Mouse (Mus musculus) ES-E14 (cell line): ENCODE results near the gene Cd5.

Source experiments
- HCFC1 ChIP-seq: IDR thresholded peaks from 2 replicates; pipeline ENCODE4 v1.6.1; 2012; ENCODE audit warnings: low read length, inconsistent platforms, borderline replicate concordance; ENCODE audit not compliant: insufficient read depth
- MAFK ChIP-seq: IDR thresholded peaks from 2 replicates; pipeline ENCODE4 v1.6.1; 2014; ENCODE audit warnings: mild to moderate bottlenecking, low read depth, low read length, inconsistent platforms; ENCODE audit not compliant: insufficient read depth
- ZC3H11A ChIP-seq: IDR thresholded peaks from 2 replicates; pipeline ENCODE4 v1.6.1; 2012; ENCODE audit warnings: low read depth, mild to moderate bottlenecking, inconsistent platforms, low read length, borderline replicate concordance
- ZNF384 ChIP-seq: IDR thresholded peaks from 2 replicates; pipeline ENCODE4 v1.6.1; 2012; ENCODE audit warnings: low read depth, low read length, inconsistent platforms

DNA sequence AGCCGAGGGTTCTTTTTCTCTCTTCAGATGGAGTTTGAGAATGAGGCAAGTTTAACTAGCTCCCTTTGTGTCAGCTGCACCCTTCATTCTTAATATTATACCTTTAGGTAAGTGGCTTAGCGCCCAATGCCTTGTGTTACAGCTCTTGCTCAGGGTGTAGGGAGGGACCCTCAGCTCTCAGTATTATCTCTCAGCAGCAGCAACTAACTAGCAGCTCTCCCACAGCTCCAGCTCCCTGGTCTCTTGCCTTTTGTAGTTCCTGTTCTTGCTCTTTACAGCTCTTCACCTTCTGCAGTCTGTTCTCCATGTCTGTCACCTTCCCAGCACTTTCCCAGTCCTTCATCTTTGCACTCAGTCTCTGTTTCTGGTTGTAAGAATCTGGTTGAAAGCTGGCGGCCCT lies 47.1 kb downstream of the Cd5 start:
- no peak for TF ChIP-seq ZNF384
- TF ChIP-seq ZC3H11A: no peak
- no peak for TF ChIP-seq HCFC1
- no peak for TF ChIP-seq MAFK
